Mouse (Mus musculus): ENCODE results near the gene D430041D05Rik. TPM values are rescaled to one million over a fixed set of nuclear protein-coding genes. Genes with fewer than 3 reads are reported as not detected.

D430041D05Rik gene
- total and polyA plus RNA-seq, 3 experiments: not detected

DNA sequence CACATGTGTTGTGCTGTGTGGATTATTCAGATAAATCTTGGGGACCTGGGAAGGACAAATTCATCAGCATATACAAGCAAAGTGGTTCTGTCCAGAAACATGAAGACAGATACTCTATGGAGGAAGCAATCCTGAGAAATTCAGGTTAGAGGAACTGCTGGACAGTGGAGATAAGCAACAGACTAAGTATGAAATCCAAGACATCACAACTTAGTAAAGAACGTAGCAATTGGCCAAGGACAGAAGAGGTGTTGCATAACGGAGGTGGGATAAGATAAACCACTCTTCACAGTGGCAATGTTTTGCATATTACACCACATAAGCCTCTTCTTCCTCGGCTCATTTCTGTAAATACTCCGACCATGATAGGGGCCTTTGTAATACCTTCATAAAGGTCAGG lies 10.0 kb upstream of the D430041D05Rik start:
- no peak for DNase-seq (ENCODE audit: extremely low read depth)
- H3K9me3 ChIP-seq (replicated peaks; ENCODE audit: low read length): no peaks in the 10 kb centered on the region
- TF ChIP-seq UBTF (IDR thresholded peaks at IDR 0.05; ENCODE audit: low read depth, low read length) (no peak), BHLHE40 (IDR thresholded peaks at IDR 0.05; ENCODE audit: low read depth, low read length) (no peak), USF2 (conservative IDR thresholded peaks at IDR 0.05; ENCODE audit: low read depth, low read length) (no peak), NRF1 (IDR thresholded peaks at IDR 0.05; ENCODE audit: low read depth, low read length) (no peak), IRF4 (IDR thresholded peaks at IDR 0.05; ENCODE audit: low read depth, low read length) (no peak), ELF1 (IDR thresholded peaks at IDR 0.05; ENCODE audit: low read depth, low read length) (no peak), E2F4 (IDR thresholded peaks at IDR 0.05; ENCODE audit: insufficient replicate concordance, low read depth, low read length) (no peak), EP300 (IDR thresholded peaks at IDR 0.05; ENCODE audit: low read length) (no peak), JUN (IDR thresholded peaks at IDR 0.05; ENCODE audit: insufficient read depth, low read depth, low read length) (no peak), GABPA (IDR thresholded peaks at IDR 0.05; ENCODE audit: insufficient replicate concordance, low read depth, low read length) (no peak), POLR2A (IDR thresholded peaks at IDR 0.05; ENCODE audit: low read depth, low read length) (no peak), KAT2A (IDR thresholded peaks at IDR 0.05; ENCODE audit: insufficient replicate concordance, low read length) (no peak), PAX5 (IDR thresholded peaks at IDR 0.05; ENCODE audit: low read length) (no peak), RCOR1 (conservative IDR thresholded peaks at IDR 0.05; ENCODE audit: low read depth, low read length) (no peak), MXI1 (IDR thresholded peaks at IDR 0.05; ENCODE audit: low read depth, low read length) (no peak), JUND (conservative IDR thresholded peaks at IDR 0.05; ENCODE audit: low read depth, low read length) (no peak), USF1 (IDR thresholded peaks at IDR 0.05; ENCODE audit: low read depth, low read length) (no peak), CHD1 (IDR thresholded peaks at IDR 0.05; ENCODE audit: low read depth, low read length) (no peak), NELFE (IDR thresholded peaks at IDR 0.05; ENCODE audit: low read depth, low read length) (no peak)
- no peak overlapping the region for H3K4me3 ChIP-seq (replicated peaks in 1 of 3; ENCODE audit: low read depth in 2 of 3, low read length in 2 of 3, poor library complexity in 1 of 3)
- peaks cover 0 to 8% of the 10 kb centered on the region in 2 experiments for H3K36me3 ChIP-seq (replicated peaks in 1 of 2; ENCODE audit: control insufficient read depth in 1 of 2, insufficient read depth in 1 of 2, low read length in 1 of 2)
- dilution Hi-C loops (cut with MboI; ENCODE audit: extremely low pct_ligation_motif_present, extremely low pct_unique_long_range_greater_than_20kb, low sequenced_read_pairs) (no loop called here), in situ Hi-C loops (cut with MboI; ENCODE audit: low pct_ligation_motif_present, low pct_unique_long_range_greater_than_20kb, low sequenced_read_pairs) (no loop called here)
- H3K27ac ChIP-seq (ENCODE audit: insufficient read depth, low read depth): no peak overlapping the region
- H3K4me2 ChIP-seq (ENCODE audit: insufficient read depth, low read depth, poor library complexity, severe bottlenecking): no peak overlapping the region
- no peak overlapping the region for H3K9ac ChIP-seq (ENCODE audit: insufficient read depth, low read depth)
- no peaks in the 10 kb centered on the region for H3K4me1 ChIP-seq (ENCODE audit: control insufficient read depth in 1 of 2, insufficient read depth in 2 of 2)
- no peaks in the 10 kb centered on the region for H3K79me2 ChIP-seq (replicated peaks; ENCODE audit: control insufficient read depth, extremely low read depth, insufficient read depth, poor library complexity, severe bottlenecking)
- H3K27me3 ChIP-seq (replicated peaks): no peaks in the 10 kb centered on the region

DNA sequence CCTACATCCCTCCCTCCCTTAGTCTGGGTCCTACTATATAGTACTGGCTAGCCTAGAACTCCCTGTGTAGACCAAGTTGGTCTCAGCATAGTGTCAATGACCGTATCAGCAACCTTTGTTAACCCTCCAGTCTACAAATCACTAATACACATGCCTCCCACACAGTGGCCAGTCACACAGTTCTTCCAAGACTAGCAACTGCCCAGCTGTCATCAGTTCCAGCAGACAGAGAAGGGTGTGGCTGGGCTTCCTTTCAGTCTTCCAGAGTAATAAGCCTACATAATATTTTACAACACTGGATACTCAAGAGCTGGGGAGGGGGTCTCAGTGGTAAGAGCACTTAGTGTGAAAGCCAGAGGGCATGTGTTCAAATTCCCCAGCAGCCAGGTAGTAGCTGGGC lies 9.2 kb upstream of the D430041D05Rik start:
- in situ Hi-C loops (cut with MboI; ENCODE audit: low pct_ligation_motif_present, low pct_unique_long_range_greater_than_20kb, low sequenced_read_pairs) (loop anchor here (10.0 kb wide), 1 partner anchor 285 kb away; no protein-coding TSS in a partner anchor), dilution Hi-C loops (cut with MboI; ENCODE audit: extremely low pct_ligation_motif_present, extremely low pct_unique_long_range_greater_than_20kb, low sequenced_read_pairs) (no loop called here)
- Histone ChIP-seq H3K4me1 (ENCODE audit: control insufficient read depth in 1 of 2, insufficient read depth in 2 of 2) (no peaks in the 10 kb centered on the region), H3K27me3 (replicated peaks) (no peaks in the 10 kb centered on the region), H3K36me3 (replicated peaks in 1 of 2; ENCODE audit: control insufficient read depth in 1 of 2, insufficient read depth in 1 of 2, low read length in 1 of 2) (peaks cover 0 to 2% of the 10 kb centered on the region in 2 experiments), H3K4me2 (ENCODE audit: insufficient read depth, low read depth, poor library complexity, severe bottlenecking) (no peak overlapping the region), H3K79me2 (replicated peaks; ENCODE audit: control insufficient read depth, extremely low read depth, insufficient read depth, poor library complexity, severe bottlenecking) (no peaks in the 10 kb centered on the region), H3K9ac (ENCODE audit: insufficient read depth, low read depth) (no peak overlapping the region), H3K9me3 (replicated peaks; ENCODE audit: low read length) (no peaks in the 10 kb centered on the region), H3K4me3 (replicated peaks in 1 of 3; ENCODE audit: low read depth in 2 of 3, low read length in 2 of 3, poor library complexity in 1 of 3) (no peak overlapping the region), H3K27ac (ENCODE audit: insufficient read depth, low read depth) (no peak overlapping the region)
- no peak for DNase-seq (ENCODE audit: extremely low read depth)
- TF ChIP-seq GABPA (IDR thresholded peaks at IDR 0.05; ENCODE audit: insufficient replicate concordance, low read depth, low read length) (no peak), MAX (IDR thresholded peaks at IDR 0.05; ENCODE audit: low read length) (no peak), RAD21 (IDR thresholded peaks at IDR 0.05; ENCODE audit: low read depth, low read length) (no peak), USF1 (IDR thresholded peaks at IDR 0.05; ENCODE audit: low read depth, low read length) (no peak), MAZ (IDR thresholded peaks at IDR 0.05; ENCODE audit: low read depth, low read length) (no peak), ZNF384 (IDR thresholded peaks at IDR 0.05; ENCODE audit: low read depth, low read length) (no peak), USF2 (conservative IDR thresholded peaks at IDR 0.05; ENCODE audit: low read depth, low read length) (no peak), ZC3H11A (IDR thresholded peaks at IDR 0.05; ENCODE audit: low read depth, low read length) (no peak)
